Mouse (Mus musculus): ENCODE measurements around the gene Gpr37l1. TPM values are rescaled to one million over a fixed set of nuclear protein-coding genes. Genes with fewer than 3 reads are reported as not detected.
"Not testable (repeated sequence)": the region's sequence is repeated elsewhere in the genome, so short reads cannot be mapped to it uniquely, and the experiment has no call there.

The Gpr37l1 gene
- polyA plus RNA-seq, 1 experiment from 2014 or later: 0.68 TPM

DNA sequence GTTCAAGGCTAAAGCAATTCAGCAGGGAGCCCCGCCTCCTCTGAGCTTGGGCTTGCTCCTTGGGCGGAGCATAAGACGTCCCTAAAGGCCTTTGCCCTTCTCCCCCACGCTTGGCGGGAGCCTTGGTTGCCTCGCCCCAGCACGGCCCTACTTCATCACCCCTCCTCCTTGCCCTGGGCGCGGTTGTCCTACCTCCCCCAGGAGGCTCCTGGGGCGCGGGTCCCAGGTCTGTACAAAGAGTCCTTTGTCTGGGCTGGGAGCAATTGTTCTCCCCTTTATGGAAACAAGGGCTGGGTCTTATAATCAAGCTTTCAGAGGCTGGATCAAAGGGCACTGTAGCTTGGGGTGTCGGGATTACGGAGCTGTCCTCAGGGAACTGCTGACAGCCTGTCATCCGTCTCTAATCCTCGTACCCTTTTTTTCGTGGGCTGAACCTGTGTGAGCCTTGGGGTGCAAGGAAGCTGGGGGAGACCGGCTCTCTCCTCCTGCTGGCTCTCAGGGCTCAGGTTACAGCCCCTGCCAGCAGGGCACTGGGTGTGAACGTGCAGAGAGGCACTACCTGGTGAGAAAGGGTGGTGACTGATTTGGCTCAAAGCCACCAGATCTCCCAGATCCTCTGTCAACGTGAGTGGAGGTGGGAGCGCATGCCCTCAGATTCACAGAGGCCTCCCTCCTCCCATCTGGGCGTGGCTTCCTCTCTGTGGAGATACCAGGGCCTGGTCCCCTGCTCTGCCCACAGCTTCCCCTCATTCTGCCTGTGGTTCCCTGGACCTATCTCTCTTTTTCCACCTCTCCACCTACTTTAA lies 31.7 kb upstream of the Gpr37l1 start:
- no peaks in the 10 kb centered on the region for H3K9me3 ChIP-seq (ENCODE audit: control insufficient read depth, low read length)
- H3K4me2 ChIP-seq (replicated peaks): peak overlapping the region; percentile 39
- H3K27me3 ChIP-seq (ENCODE audit: control insufficient read depth, insufficient read depth, low read length): no peaks in the 10 kb centered on the region
- 0 out of 2 replicates have a peak, but pooled peaks cover 11% of the 10 kb centered on the region for H3K4me1 ChIP-seq (replicated peaks; ENCODE audit: control insufficient read depth, insufficient read depth, low read length)
- H3K36me3 ChIP-seq (replicated peaks; ENCODE audit: control insufficient read depth, insufficient read depth): no peaks in the 10 kb centered on the region
- WGBS: 4% methylated on average over 21 of the region's 21 CpGs
- ATAC-seq (ENCODE audit: low FRiP score): no peak
- no peak overlapping the region for H3K9ac ChIP-seq
- H3K27ac ChIP-seq: no peak overlapping the region
- DNase-seq (ENCODE audit: low spot score): no peak
- H3K4me3 ChIP-seq (replicated peaks; ENCODE audit: low read length): no peak overlapping the region

DNA sequence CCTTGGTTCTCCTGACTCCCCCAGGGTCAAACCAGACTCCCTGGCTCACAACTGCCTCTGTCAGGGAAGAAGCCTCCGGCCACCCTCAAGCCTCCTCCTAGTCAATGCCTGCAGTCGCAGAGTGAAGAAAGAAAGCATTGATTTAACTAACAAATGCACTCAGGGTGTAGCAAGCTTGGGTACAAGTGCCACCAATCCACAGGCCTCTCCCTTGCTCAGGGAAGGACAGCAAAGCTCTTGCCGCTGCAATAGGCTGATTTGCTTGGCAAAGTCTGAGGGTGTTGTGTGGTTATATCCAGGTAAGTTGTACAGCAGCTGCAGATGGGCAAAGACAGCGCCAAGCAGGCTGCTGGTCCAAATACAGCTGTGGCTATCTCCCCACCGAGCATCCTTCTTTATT lies 30.9 kb upstream of the Gpr37l1 start:
- Histone ChIP-seq H3K4me3 (replicated peaks; ENCODE audit: low read length) (no peak overlapping the region), H3K4me2 (replicated peaks) (no peak overlapping the region), H3K36me3 (replicated peaks; ENCODE audit: control insufficient read depth, insufficient read depth) (no peaks in the 10 kb centered on the region), H3K9ac (no peak overlapping the region), H3K27me3 (ENCODE audit: control insufficient read depth, insufficient read depth, low read length) (no peaks in the 10 kb centered on the region), H3K4me1 (replicated peaks; ENCODE audit: control insufficient read depth, insufficient read depth, low read length) (0 out of 2 replicates have a peak, but pooled peaks cover 11% of the 10 kb centered on the region), H3K9me3 (ENCODE audit: control insufficient read depth, low read length) (no peaks in the 10 kb centered on the region), H3K27ac (no peak overlapping the region)
- DNase-seq (ENCODE audit: low spot score) (no peak), ATAC-seq (ENCODE audit: low FRiP score) (no peak)
- WGBS: 36% methylated on average over 5 of the region's 5 CpGs

DNA sequence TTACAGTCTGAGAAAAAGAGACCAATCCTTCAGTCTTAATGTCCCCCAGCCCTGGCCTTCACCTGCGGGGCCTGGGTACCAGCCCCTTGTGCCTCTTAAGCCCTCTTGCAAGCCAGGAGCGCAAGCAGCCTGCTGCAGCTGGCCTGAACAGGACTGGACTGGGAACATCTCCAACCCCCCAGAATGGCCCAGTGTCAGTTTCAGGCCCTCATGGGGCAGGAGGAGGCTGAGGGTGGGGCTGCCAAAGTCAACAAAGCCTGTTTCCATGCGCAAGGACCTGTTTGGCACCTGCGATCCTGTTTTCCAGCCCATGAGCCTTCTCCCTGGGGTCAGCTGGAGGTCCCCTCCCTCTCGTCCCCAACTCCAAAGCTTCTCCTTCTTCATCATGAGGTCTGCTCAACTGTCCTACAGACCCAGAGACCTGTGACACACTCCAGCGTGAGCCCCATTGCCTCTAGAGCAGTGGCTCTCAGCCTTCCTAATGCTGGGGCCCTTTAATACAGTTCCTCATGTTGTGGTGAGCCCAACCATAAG lies 28.5 kb upstream of the Gpr37l1 start:
- Histone ChIP-seq H3K4me2 (replicated peaks) (no peak overlapping the region), H3K4me1 (replicated peaks; ENCODE audit: control insufficient read depth, insufficient read depth, low read length) (0 out of 2 replicates have a peak, but pooled peaks cover 11% of the 10 kb centered on the region), H3K36me3 (replicated peaks; ENCODE audit: control insufficient read depth, insufficient read depth) (no peaks in the 10 kb centered on the region), H3K4me3 (replicated peaks; ENCODE audit: low read length) (no peak overlapping the region), H3K27me3 (ENCODE audit: control insufficient read depth, insufficient read depth, low read length) (no peaks in the 10 kb centered on the region), H3K9ac (no peak overlapping the region), H3K9me3 (ENCODE audit: control insufficient read depth, low read length) (no peaks in the 10 kb centered on the region), H3K27ac (no peak overlapping the region)
- 89% methylated on average over 6 of the region's 6 CpGs for WGBS
- DNase-seq (ENCODE audit: low spot score) (no peak), ATAC-seq (ENCODE audit: low FRiP score) (no peak)

DNA sequence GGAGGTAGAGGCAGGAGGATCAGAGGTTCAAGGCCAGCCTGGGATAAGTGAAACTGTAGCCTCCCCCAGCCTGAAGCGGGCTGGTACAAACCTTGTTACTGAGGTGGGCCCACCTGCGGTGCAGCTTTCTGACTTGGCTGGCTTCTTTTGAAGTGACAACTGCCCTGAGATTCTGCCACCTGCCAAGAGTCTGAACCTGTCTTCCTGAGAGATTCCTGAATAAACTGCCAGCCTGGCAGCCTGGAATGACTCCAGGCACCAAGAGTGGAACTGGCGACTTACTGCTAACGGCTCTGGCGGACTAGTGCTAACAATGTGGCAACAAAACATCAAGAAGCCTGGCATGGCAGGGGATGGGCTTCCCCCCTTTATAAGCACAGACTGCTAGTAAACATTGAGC lies 26.9 kb upstream of the Gpr37l1 start:
- H3K4me3 ChIP-seq (replicated peaks; ENCODE audit: low read length); H3K36me3 ChIP-seq (replicated peaks; ENCODE audit: control insufficient read depth, insufficient read depth); H3K9me3 ChIP-seq (ENCODE audit: control insufficient read depth, low read length); ATAC-seq (ENCODE audit: low FRiP score); DNase-seq (ENCODE audit: low spot score); H3K27ac ChIP-seq; H3K9ac ChIP-seq; H3K4me2 ChIP-seq (replicated peaks); H3K27me3 ChIP-seq (ENCODE audit: control insufficient read depth, insufficient read depth, low read length): not testable (repeated sequence)
- 67% methylated on average over 5 of the region's 5 CpGs for WGBS
- H3K4me1 ChIP-seq (replicated peaks; ENCODE audit: control insufficient read depth, insufficient read depth, low read length): 0 out of 2 replicates have a peak, but pooled peaks cover 11% of the 10 kb centered on the region

DNA sequence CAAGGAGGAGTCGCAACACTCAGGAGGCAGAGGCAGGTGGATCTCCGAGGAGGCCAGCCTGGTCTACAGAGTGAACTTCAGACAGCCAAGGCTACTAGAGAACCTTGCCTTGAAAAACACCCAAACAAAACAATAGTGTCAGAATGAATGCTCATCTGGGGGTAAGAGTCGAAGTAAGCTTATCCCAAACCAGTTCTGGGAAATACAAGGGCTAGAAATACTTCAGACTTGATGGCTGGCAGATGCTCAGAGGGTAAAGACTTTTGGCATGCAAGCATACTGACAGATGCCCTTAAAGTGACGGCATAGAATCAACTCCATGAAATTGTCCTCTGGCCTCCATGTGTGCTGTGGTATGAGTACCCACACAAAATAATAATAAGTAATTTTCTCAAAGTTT lies 21.7 kb upstream of the Gpr37l1 start:
- Histone ChIP-seq H3K36me3 (replicated peaks; ENCODE audit: control insufficient read depth, insufficient read depth) (no peaks in the 10 kb centered on the region), H3K27ac (no peak overlapping the region), H3K9ac (no peak overlapping the region), H3K4me3 (replicated peaks; ENCODE audit: low read length) (no peak overlapping the region), H3K9me3 (ENCODE audit: control insufficient read depth, low read length) (no peaks in the 10 kb centered on the region), H3K4me1 (replicated peaks; ENCODE audit: control insufficient read depth, insufficient read depth, low read length) (0 out of 2 replicates have a peak, but pooled peaks cover 3% of the 10 kb centered on the region), H3K27me3 (ENCODE audit: control insufficient read depth, insufficient read depth, low read length) (no peaks in the 10 kb centered on the region), H3K4me2 (replicated peaks) (no peak overlapping the region)
- DNase-seq (ENCODE audit: low spot score) (no peak), ATAC-seq (ENCODE audit: low FRiP score) (no peak)
- 87% methylated on average over 4 of the region's 4 CpGs for WGBS

DNA sequence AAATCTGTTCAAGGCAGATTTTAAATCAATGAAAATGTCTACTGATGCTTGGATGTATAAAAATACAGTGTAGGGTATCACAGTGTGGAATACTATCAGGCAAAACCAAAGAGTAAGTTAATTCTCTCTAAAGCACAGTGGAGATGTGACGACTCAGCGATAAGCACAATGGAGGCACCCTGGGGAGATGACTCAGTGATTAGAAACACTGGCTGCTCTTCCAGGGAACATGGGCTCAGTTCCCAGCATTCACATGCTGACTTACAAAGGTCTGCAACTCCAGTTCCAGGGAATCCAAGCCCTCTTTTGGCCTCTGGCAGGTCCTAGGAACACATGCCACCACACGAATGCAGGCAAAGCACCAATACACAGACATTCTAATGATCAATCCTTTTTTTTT lies 20.7 kb upstream of the Gpr37l1 start:
- Histone ChIP-seq H3K4me2 (replicated peaks) (no peak overlapping the region), H3K36me3 (replicated peaks; ENCODE audit: control insufficient read depth, insufficient read depth) (no peaks in the 10 kb centered on the region), H3K4me1 (replicated peaks; ENCODE audit: control insufficient read depth, insufficient read depth, low read length) (0 out of 2 replicates have a peak, but pooled peaks cover 3% of the 10 kb centered on the region), H3K9me3 (ENCODE audit: control insufficient read depth, low read length) (no peaks in the 10 kb centered on the region), H3K4me3 (replicated peaks; ENCODE audit: low read length) (no peak overlapping the region), H3K27me3 (ENCODE audit: control insufficient read depth, insufficient read depth, low read length) (no peaks in the 10 kb centered on the region), H3K9ac (no peak overlapping the region), H3K27ac (no peak overlapping the region)
- ATAC-seq (ENCODE audit: low FRiP score) (no peak), DNase-seq (ENCODE audit: low spot score) (peak; percentile 43)
- WGBS: 18% methylated on average over 3 of the region's 3 CpGs

DNA sequence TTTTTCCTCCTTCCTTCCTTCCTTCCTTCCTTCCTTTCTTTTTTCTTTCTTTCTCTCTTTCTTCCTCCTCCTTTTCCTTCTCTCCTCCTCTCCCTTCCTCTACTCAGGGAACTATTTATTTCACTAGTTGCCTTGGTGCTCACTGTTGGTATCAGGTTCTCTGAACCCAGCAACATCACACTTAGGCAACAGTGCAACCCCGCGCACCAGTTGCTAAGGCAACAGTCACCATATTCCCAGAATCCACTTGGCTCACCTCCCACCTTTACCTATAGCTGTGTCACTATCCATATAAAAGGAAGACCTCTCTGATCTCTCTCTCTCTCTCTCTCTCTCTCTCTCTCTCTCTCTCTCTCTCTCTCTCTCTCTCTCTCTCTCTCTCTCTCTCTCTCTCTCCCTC lies 19.5 kb upstream of the Gpr37l1 start:
- WGBS: 47% methylated on average over 2 of the region's 2 CpGs
- not testable (repeated sequence) for H3K9ac ChIP-seq; ATAC-seq (ENCODE audit: low FRiP score)

DNA sequence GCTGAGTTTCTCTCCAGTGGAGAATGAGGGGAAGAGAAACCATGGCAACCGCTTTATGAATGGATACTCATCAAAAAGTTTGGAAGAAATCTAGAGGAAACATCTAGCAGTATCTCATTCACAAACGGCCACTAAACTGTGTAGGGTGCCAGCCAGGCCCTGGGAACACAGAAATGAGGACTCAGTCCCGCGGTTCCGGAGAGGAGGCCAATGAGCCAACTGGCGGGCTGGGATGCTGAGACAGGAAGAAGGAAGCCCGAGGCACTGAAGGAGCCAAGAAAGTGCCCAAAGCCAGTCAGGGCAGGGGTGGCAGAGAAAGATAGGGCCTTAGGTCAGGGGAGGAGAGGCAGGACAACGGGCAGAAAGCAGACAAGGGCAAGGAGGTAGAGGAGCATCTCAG lies 18.9 kb upstream of the Gpr37l1 start:
- no peak for ATAC-seq (ENCODE audit: low FRiP score)
- DNase-seq (ENCODE audit: low spot score): no peak
- WGBS: 31% methylated on average over 8 of the region's 8 CpGs

More for the DNA sequence above, 19.5 kb upstream of the Gpr37l1 start:
- not testable (repeated sequence) for H3K4me1 ChIP-seq (replicated peaks; ENCODE audit: control insufficient read depth, insufficient read depth, low read length); DNase-seq (ENCODE audit: low spot score); H3K4me2 ChIP-seq (replicated peaks); H3K27ac ChIP-seq; H3K4me3 ChIP-seq (replicated peaks; ENCODE audit: low read length); H3K27me3 ChIP-seq (ENCODE audit: control insufficient read depth, insufficient read depth, low read length); H3K36me3 ChIP-seq (replicated peaks; ENCODE audit: control insufficient read depth, insufficient read depth); H3K9me3 ChIP-seq (ENCODE audit: control insufficient read depth, low read length)

DNA sequence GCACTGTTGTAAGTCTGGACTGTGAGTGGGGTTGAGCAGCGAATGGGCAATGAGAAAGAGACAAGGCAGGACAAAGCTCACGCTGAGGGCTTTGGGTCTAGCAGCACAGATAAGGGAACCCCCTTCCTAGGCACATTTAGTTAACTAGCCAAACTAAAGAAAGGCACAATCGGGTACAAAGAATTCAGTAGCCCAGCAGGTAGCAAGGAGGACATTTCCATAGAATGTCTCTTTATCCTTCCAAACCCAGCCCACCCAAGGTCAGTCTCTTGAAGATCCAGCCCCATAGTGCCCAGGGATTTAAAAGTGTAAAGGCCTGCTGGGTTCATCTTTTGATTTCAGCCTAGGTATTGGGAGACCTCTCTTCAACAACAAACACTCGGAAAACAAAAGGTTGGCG lies 18.5 kb upstream of the Gpr37l1 start:
- DNase-seq (ENCODE audit: low spot score): no peak
- 31% methylated on average over 5 of the region's 5 CpGs for WGBS
- no peaks in the 10 kb centered on the region for H3K27me3 ChIP-seq (ENCODE audit: control insufficient read depth, insufficient read depth, low read length)
- H3K4me1 ChIP-seq (replicated peaks; ENCODE audit: control insufficient read depth, insufficient read depth, low read length): 0 out of 2 replicates have a peak, but pooled peaks cover 3% of the 10 kb centered on the region
- H3K9ac ChIP-seq: no peak overlapping the region
- H3K9me3 ChIP-seq (ENCODE audit: control insufficient read depth, low read length): no peaks in the 10 kb centered on the region
- no peak overlapping the region for H3K27ac ChIP-seq
- ATAC-seq (ENCODE audit: low FRiP score): no peak
- H3K4me2 ChIP-seq (replicated peaks): no peak overlapping the region
- no peaks in the 10 kb centered on the region for H3K36me3 ChIP-seq (replicated peaks; ENCODE audit: control insufficient read depth, insufficient read depth)
- H3K4me3 ChIP-seq (replicated peaks; ENCODE audit: low read length): no peak overlapping the region

More for the DNA sequence above, 18.9 kb upstream of the Gpr37l1 start:
- Histone ChIP-seq H3K9me3 (ENCODE audit: control insufficient read depth, low read length) (no peaks in the 10 kb centered on the region), H3K27me3 (ENCODE audit: control insufficient read depth, insufficient read depth, low read length) (no peaks in the 10 kb centered on the region), H3K4me3 (replicated peaks; ENCODE audit: low read length) (no peak overlapping the region), H3K4me1 (replicated peaks; ENCODE audit: control insufficient read depth, insufficient read depth, low read length) (0 out of 2 replicates have a peak, but pooled peaks cover 3% of the 10 kb centered on the region), H3K27ac (no peak overlapping the region), H3K4me2 (replicated peaks) (no peak overlapping the region), H3K36me3 (replicated peaks; ENCODE audit: control insufficient read depth, insufficient read depth) (no peaks in the 10 kb centered on the region), H3K9ac (no peak overlapping the region)
